Mouse (Mus musculus) forebrain, embryonic 12.5 days (tissue): Measurements from ENCODE around the gene Hcn2. TPM values are rescaled to one million over a fixed set of nuclear protein-coding genes. Genes with fewer than 3 reads are reported as not detected.

Experiments
- ATAC-seq: fragments of 200-750 bp; cut with Nextera tagmentation; 2 replicates; pipeline ENCODE4 v1.8.0; 2017; ENCODE audit warnings: moderate TSS enrichment; ENCODE audit not compliant: low FRiP score
- H3K27ac ChIP-seq: fragments of 300-500 bp; sonication (generic); 2 replicates; pipeline ENCODE4 v1.5.1; 2016; ENCODE audit warnings: mild to moderate bottlenecking
- H3K27me3 ChIP-seq: fragments of 300-500 bp; sonication (generic); 2 replicates; pipeline ENCODE4 v1.6.1; 2016; ENCODE audit warnings: mild to moderate bottlenecking
- H3K36me3 ChIP-seq: fragments of 300-500 bp; sonication (generic); replicated peaks from 2 replicates; pipeline ENCODE4 v1.6.1; 2016; ENCODE audit warnings: mild to moderate bottlenecking
- H3K4me1 ChIP-seq: fragments of 300-500 bp; sonication (generic); 2 replicates; pipeline ENCODE4 v1.6.1; 2016
- H3K4me2 ChIP-seq: fragments of 300-500 bp; sonication (generic); 2 replicates; pipeline ENCODE4 v1.6.1; 2016; ENCODE audit warnings: mild to moderate bottlenecking, moderate library complexity
- H3K4me3 ChIP-seq: fragments of 300-500 bp; sonication (generic); replicated peaks from 2 replicates; pipeline ENCODE4 v1.5.1; 2016; ENCODE audit warnings: mild to moderate bottlenecking
- H3K9ac ChIP-seq: fragments of 300-500 bp; sonication (generic); 2 replicates; pipeline ENCODE4 v1.6.1; 2016; ENCODE audit warnings: mild to moderate bottlenecking
- H3K9me3 ChIP-seq: fragments of 300-500 bp; sonication (generic); 2 replicates; pipeline ENCODE4 v1.6.1; 2016
- WGBS: fragments of 180-500 bp; shearing (Covaris S2); methylation state at CpG from one replicate; pipeline ENCODE4 v1.1.7; 2016; 5-methylcytosine and 5-hydroxymethylcytosine counted together
- polyA plus RNA-seq: library from polyadenylated mRNA; unstranded; fragments of >200 nt; fragmentation: Nextera tagmentation; extraction: Ambion mirVana; gene quantifications from 2 replicates; pipeline ENCODE4 v1.2.1, GENCODE M21; 2016

The Hcn2 gene
- polyA plus RNA-seq, 1 experiment from 2014 or later = 0.11 TPM

- Histone ChIP-seq H3K4me1 (peaks cover 7% of the 10 kb centered on the region; the same call in 1 of the 2 replicates), H3K4me3 (no peak overlapping the region), H3K4me2 (no peak overlapping the region), H3K9me3 (peaks cover 25% of the 10 kb centered on the region), H3K27ac (no peak overlapping the region), H3K9ac (no peak overlapping the region), H3K27me3 (peaks cover 19% of the 10 kb centered on the region), H3K36me3 (peaks cover 94% of the 10 kb centered on the region)
- 98% methylated on average over 28 of the region's 28 CpGs for WGBS
- no peak for ATAC-seq
These were observed 22.8 kb downstream of the Hcn2 start for GRCm38 (mm10) chr10:79739234-79739633.

DNA sequence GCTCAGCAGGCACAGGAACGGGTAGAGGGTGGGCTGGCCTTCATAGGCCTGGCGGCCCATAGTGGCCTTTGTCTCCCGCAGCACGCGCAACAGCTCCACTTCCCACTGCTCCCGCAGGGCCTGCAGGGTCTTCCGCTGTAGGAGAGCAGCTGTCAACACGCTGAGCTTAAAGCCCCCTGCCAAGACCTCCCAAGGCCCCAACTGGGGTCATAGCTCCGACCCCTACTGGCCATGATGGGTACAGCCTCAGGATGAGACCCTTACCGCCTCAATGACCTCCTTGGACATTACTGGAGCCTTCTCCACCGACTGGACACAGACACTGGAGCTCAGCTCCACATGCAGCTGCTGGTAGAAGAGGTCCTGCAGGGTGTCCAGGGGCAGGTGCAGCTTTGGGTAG, 24.4 kb downstream of the Hcn2 start:
- Histone ChIP-seq H3K4me1 (peaks cover 5% of the 10 kb centered on the region), H3K4me2 (no peak overlapping the region), H3K27ac (0 out of 2 replicates have a peak overlapping the region, but pooled peaks have one; percentile 8), H3K4me3 (no peak overlapping the region), H3K36me3 (peaks cover 80% of the 10 kb centered on the region), H3K9ac (no peak overlapping the region), H3K9me3 (peaks cover 21% of the 10 kb centered on the region), H3K27me3 (peaks cover 7% of the 10 kb centered on the region)
- ATAC-seq = no peak
- 52% methylated on average over 11 of the region's 11 CpGs for WGBS

DNA sequence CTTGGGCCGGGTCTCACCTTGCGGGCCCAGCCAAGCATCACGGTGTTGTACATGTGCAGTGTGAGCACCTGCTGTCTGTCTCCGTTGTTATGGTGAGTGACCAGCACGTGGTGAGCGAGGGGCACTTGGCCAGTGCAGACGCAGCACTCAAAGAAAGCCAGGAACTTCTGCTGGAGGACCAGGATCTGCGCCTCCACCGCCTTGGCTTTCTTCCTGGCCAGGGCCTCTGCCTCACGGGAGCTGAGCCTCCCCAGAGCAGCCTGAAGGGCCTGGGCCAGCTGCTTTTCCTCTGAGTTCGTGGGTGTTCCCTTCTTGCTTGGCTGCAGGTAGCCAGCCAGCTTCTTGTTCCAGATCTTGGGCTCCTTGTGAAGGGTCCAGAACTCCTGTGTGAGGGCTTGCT, 26.7 kb downstream of the Hcn2 start:
- 90% methylated on average over 11 of the region's 11 CpGs for WGBS
- H3K9ac ChIP-seq = no peak overlapping the region
- peaks cover 10% of the 10 kb centered on the region for H3K4me1 ChIP-seq
- H3K36me3 ChIP-seq = peaks cover 57% of the 10 kb centered on the region
- no peak for ATAC-seq
- no peaks in the 10 kb centered on the region for H3K27me3 ChIP-seq
- no peak overlapping the region for H3K4me2 ChIP-seq
- peaks cover 21% of the 10 kb centered on the region for H3K9me3 ChIP-seq
- no peak overlapping the region for H3K27ac ChIP-seq
- no peak overlapping the region for H3K4me3 ChIP-seq

DNA sequence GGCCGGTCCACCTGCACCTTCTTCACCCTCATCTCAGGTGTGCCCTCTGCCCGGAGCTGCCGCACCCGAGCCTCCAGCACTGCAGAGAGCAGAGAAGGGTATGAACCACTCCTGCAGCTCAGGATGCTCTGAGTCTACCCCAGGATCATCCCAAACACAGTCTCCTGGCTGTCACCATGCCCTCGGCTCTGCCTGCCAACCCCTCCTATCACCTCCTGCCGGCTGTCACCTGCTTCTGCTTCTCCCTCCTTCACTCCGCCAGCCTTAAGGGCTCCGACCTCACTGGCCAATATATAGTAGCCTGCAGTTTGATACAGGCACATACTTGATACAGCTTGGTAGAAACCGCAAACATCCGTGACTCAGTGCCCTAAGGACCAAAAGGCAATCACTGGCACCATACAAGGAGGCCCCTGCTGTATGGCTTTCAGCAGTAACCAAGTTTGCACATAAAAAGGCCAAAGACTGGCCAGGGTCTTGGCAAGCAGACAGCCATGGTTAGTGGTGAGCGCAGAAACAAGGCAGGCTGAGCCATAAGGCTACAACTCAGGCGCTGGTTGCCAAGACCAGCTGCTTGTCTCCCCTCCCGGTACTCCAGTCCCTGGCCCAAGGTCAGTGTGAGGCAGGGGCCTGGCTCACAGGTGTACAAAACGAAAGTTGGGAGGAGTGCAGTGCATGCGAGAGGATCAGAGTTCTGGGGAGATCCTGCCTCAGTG, 27.4 kb downstream of the Hcn2 start:
- Histone ChIP-seq H3K4me1 (peaks cover 10% of the 10 kb centered on the region), H3K9ac (no peak overlapping the region; the same call in 1 of the 2 replicates), H3K36me3 (peaks cover 51% of the 10 kb centered on the region), H3K4me3 (no peak overlapping the region), H3K27me3 (no peaks in the 10 kb centered on the region), H3K27ac (no peak overlapping the region), H3K4me2 (no peak overlapping the region), H3K9me3 (peaks cover 16% of the 10 kb centered on the region)
- 92% methylated on average over 15 of the region's 15 CpGs for WGBS
- ATAC-seq = no peak

GRCm38 (mm10) chr10:79745411-79745810, 29.0 kb downstream of the Hcn2 start:
- Histone ChIP-seq H3K4me3 (peak overlapping the region; percentile 63), H3K9me3 (0 out of 2 replicates have a peak, but pooled peaks cover under 1% of the 10 kb centered on the region), H3K9ac (no peak overlapping the region), H3K27ac (no peak overlapping the region), H3K4me1 (peaks cover 10% of the 10 kb centered on the region), H3K27me3 (no peaks in the 10 kb centered on the region), H3K36me3 (peaks cover 35% of the 10 kb centered on the region), H3K4me2 (peak overlapping the region; percentile 69)
- ATAC-seq = no peak
- WGBS = 90% methylated on average over 3 of the region's 3 CpGs

GRCm38 (mm10) chr10:79745898-79746773, 29.7 kb downstream of the Hcn2 start, which contains the start of gene Polrmt:
Gene Polrmt (minus strand): TSS chr10:79746581.
- Histone ChIP-seq H3K9me3 (no peaks in the 10 kb centered on the region), H3K27ac (no peak within 1 kb of the TSS), H3K9ac (peak within 1 kb of the TSS; percentile 65), H3K4me2 (peak within 1 kb of the TSS; percentile 69), H3K4me3 (peak within 1 kb of the TSS; percentile 63), H3K27me3 (no peaks in the 10 kb centered on the region), H3K36me3 (peaks cover 27% of the 10 kb centered on the region), H3K4me1 (peaks cover 10% of the 10 kb centered on the region)
- peak; percentile 97 for ATAC-seq
- WGBS = 4% methylated on average over 38 of the region's 38 CpGs

DNA sequence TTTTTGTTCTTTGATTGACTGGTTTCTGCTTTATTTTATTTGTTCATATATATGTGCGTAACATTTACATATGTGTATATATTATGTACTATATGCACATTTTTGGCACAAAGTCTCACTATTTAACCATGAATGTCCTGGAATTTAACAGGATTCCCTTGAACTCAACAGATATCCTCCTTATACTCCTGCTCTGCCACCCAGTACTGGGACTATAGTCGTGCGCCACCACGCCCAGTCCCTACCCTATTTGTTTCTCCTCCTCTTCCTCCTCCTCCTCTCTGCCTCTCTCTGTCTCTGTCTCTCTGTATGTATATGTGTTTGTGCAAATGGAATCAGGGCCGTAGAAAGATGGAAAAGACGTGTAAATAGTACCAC, 30.3 kb downstream of the Hcn2 start:
- WGBS = 29% methylated on average over 6 of the region's 6 CpGs
- Histone ChIP-seq H3K4me1 (peaks cover 10% of the 10 kb centered on the region), H3K9me3 (no peaks in the 10 kb centered on the region), H3K4me3 (peak overlapping the region; percentile 19; the same call in 1 of the 2 replicates), H3K27ac (no peak overlapping the region), H3K9ac (0 out of 2 replicates have a peak overlapping the region, but pooled peaks have one; percentile 29), H3K36me3 (peaks cover 21% of the 10 kb centered on the region), H3K4me2 (peak overlapping the region; percentile 53), H3K27me3 (0 out of 2 replicates have a peak, but pooled peaks cover 1% of the 10 kb centered on the region)
- ATAC-seq = peak; percentile 67

GRCm38 (mm10) chr10:79748496-79748895, 32.1 kb downstream of the Hcn2 start:
- Histone ChIP-seq H3K27ac (no peak overlapping the region), H3K4me1 (peaks cover 10% of the 10 kb centered on the region), H3K27me3 (0 out of 2 replicates have a peak, but pooled peaks cover 7% of the 10 kb centered on the region), H3K9me3 (no peaks in the 10 kb centered on the region), H3K36me3 (peaks cover 6% of the 10 kb centered on the region), H3K9ac (no peak overlapping the region), H3K4me3 (no peak overlapping the region), H3K4me2 (no peak overlapping the region)
- ATAC-seq = no peak
- WGBS = 76% methylated on average over 6 of the region's 6 CpGs

GRCm38 (mm10) chr10:79754856-79755516, 38.6 kb downstream of the Hcn2 start, which contains the start of gene Fgf22:
Gene Fgf22 (plus strand): TSS chr10:79755076.
- ATAC-seq = peak; percentile 91
- no peak within 1 kb of the TSS for H3K27ac ChIP-seq
- H3K4me3 ChIP-seq = peak within 1 kb of the TSS; percentile 39

GRCm38 (mm10) chr10:79755854-79756253, 39.4 kb downstream of the Hcn2 start:
- H3K9me3 ChIP-seq = no peaks in the 10 kb centered on the region
- H3K4me1 ChIP-seq = peaks cover 12% of the 10 kb centered on the region
- 81% methylated on average over 3 of the region's 3 CpGs for WGBS
- H3K9ac ChIP-seq = no peak overlapping the region
- ATAC-seq = no peak
- H3K4me2 ChIP-seq = no peak overlapping the region
- H3K27me3 ChIP-seq = 0 out of 2 replicates have a peak, but pooled peaks cover 10% of the 10 kb centered on the region
- no peak overlapping the region for H3K27ac ChIP-seq
- H3K36me3 ChIP-seq = peaks cover 50% of the 10 kb centered on the region
- H3K4me3 ChIP-seq = no peak overlapping the region

More at GRCm38 (mm10) chr10:79754856-79755516, 38.6 kb downstream of the Hcn2 start, which contains the start of gene Fgf22:
- Histone ChIP-seq H3K27me3 (0 out of 2 replicates have a peak, but pooled peaks cover 10% of the 10 kb centered on the region), H3K9ac (peak within 1 kb of the TSS; percentile 47), H3K36me3 (peaks cover 41% of the 10 kb centered on the region), H3K4me2 (peak within 1 kb of the TSS; percentile 71), H3K4me1 (peaks cover 12% of the 10 kb centered on the region), H3K9me3 (no peaks in the 10 kb centered on the region)
- WGBS = 1% methylated on average over 36 of the region's 36 CpGs

DNA sequence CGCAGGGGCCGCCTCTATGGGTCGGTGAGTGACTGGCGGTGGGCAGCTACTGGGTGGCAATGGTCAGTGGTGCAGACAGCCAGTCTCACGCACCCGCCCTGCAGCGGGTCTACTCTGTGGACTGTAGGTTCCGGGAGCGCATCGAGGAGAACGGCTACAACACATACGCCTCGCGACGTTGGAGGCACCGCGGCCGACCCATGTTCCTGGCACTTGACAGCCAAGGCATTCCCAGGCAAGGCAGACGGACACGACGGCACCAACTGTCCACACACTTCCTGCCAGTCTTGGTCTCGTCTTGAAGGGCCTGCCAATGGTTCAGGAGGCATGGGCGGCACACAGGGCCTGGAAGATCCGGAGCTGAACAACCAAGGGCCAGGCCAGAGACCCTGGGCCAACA, 40.2 kb downstream of the Hcn2 start:
- H3K9ac ChIP-seq = no peak overlapping the region
- 0 out of 2 replicates have a peak, but pooled peaks cover 10% of the 10 kb centered on the region for H3K27me3 ChIP-seq
- no peak overlapping the region for H3K4me3 ChIP-seq
- 91% methylated on average over 24 of the region's 24 CpGs for WGBS
- ATAC-seq = no peak
- H3K4me2 ChIP-seq = no peak overlapping the region
- H3K36me3 ChIP-seq = peaks cover 58% of the 10 kb centered on the region
- H3K27ac ChIP-seq = no peak overlapping the region
- H3K4me1 ChIP-seq = peaks cover 12% of the 10 kb centered on the region
- H3K9me3 ChIP-seq = no peaks in the 10 kb centered on the region
